Mouse (Mus musculus) limb, embryonic 10.5 days (tissue): ENCODE data around the gene Aif1l. TPM values are rescaled to one million over a fixed set of nuclear protein-coding genes. Genes with fewer than 3 reads are reported as not detected.
A peak's percentile ranks its signal among the peaks of the same experiment; 100 is the strongest.

Experiments
- DNase-seq: peaks from one replicate; pipeline ENCODE4 v3.0.0-alpha.2; 2017; ENCODE audit warnings: low spot score
- H3K27ac ChIP-seq: fragments of 300-500 bp; sonication (generic); 2 replicates; pipeline ENCODE4 v1.5.1; 2016; ENCODE audit warnings: mild to moderate bottlenecking
- H3K27me3 ChIP-seq: fragments of 300-500 bp; sonication (generic); 2 replicates; pipeline ENCODE4 v1.6.1; 2016; ENCODE audit warnings: low read depth, mild to moderate bottlenecking; ENCODE audit not compliant: poor library complexity, severe bottlenecking
- H3K36me3 ChIP-seq: fragments of 300-500 bp; sonication (generic); 2 replicates; pipeline ENCODE4 v1.6.1; 2016; ENCODE audit warnings: mild to moderate bottlenecking, moderate library complexity
- H3K4me1 ChIP-seq: fragments of 300-500 bp; sonication (generic); 2 replicates; pipeline ENCODE4 v1.6.1; 2016
- H3K4me3 ChIP-seq: fragments of 300-500 bp; sonication (generic); 2 replicates; pipeline ENCODE4 v1.5.1; 2016; ENCODE audit warnings: mild to moderate bottlenecking, moderate library complexity
- H3K9me3 ChIP-seq: fragments of 300-500 bp; sonication (generic); replicated peaks from 2 replicates; pipeline ENCODE4 v1.6.1; 2016; ENCODE audit warnings: mild to moderate bottlenecking
- WGBS: fragments of 180-500 bp; shearing (Covaris S2); methylation state at CpG from one replicate; pipeline ENCODE4 v1.1.7; 2016; 5-methylcytosine and 5-hydroxymethylcytosine counted together
- polyA plus RNA-seq: library from polyadenylated mRNA; unstranded; fragments of >200 nt; fragmentation: Nextera tagmentation; extraction: Ambion mirVana; gene quantifications from 2 replicates; pipeline ENCODE4 v1.2.1, GENCODE M21; 2016

The Aif1l gene
- polyA plus RNA-seq, 1 experiment from 2014 or later, result 107 TPM

DNA sequence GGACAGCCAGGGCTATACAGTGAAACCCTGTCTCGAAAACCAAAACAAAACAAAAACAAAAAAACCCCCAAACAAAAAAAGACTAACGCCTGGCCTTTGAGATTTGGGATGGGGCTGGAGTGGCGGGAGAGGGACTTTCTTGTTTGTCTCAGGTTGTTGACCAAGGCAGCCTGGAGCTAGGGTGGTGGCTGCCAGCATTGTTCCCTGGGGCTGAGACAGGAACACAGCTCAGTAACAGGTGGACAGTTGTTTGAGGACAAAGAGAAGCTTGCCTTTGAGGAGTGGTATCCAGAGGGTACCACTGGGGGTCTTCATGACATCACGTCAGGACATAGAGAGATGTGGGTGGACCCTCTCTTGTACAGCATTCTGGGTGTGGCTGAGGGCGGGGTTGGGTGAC is 5.7 kb downstream of the Aif1l start:
- no peak for DNase-seq
- Histone ChIP-seq H3K4me3 (no peak overlapping the region), H3K9me3 (no peaks in the 10 kb centered on the region), H3K36me3 (peaks cover 83% of the 10 kb centered on the region), H3K27me3 (no peaks in the 10 kb centered on the region), H3K4me1 (peaks cover 28% of the 10 kb centered on the region), H3K27ac (no peak overlapping the region)
- 85% methylated on average over 5 of the region's 5 CpGs for WGBS

DNA sequence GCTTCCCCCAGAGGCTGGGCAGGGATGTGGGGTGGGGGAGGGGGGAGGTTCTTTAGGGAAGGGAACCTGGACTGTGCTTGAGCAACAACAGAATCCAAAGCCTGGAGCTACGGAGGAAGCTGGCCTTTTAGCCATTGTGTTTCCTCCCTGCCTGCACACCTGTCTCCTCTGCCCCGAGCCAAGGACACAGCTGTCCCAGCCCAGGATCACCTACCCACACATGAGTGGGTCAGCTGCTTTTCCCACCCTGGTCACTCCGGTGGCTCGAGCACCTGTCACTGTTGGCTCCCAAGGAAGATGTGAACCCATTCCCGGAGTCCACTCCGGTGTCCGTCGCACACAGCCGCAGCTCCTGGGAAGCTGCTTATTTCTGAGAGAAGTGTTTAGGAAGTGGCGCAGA is 7.3 kb downstream of the Aif1l start:
- H3K4me1 ChIP-seq, result peaks cover 13% of the 10 kb centered on the region
- H3K27me3 ChIP-seq, result no peaks in the 10 kb centered on the region
- H3K4me3 ChIP-seq, result no peak overlapping the region
- WGBS, result 93% methylated on average over 10 of the region's 10 CpGs
- no peak overlapping the region for H3K27ac ChIP-seq
- H3K9me3 ChIP-seq, result no peaks in the 10 kb centered on the region
- peaks cover 89% of the 10 kb centered on the region for H3K36me3 ChIP-seq
- DNase-seq, result no peak

GRCm38 (mm10) chr2:31960986-31961385 is 11.0 kb downstream of the Aif1l start:
- Histone ChIP-seq H3K36me3 (peaks cover 93% of the 10 kb centered on the region), H3K9me3 (no peaks in the 10 kb centered on the region), H3K4me3 (no peak overlapping the region), H3K4me1 (no peaks in the 10 kb centered on the region; the same call in 1 of the 2 replicates), H3K27ac (no peak overlapping the region), H3K27me3 (no peaks in the 10 kb centered on the region)
- DNase-seq, result no peak
- WGBS, result 95% methylated on average over 8 of the region's 8 CpGs

GRCm38 (mm10) chr2:31961791-31962222 is 11.9 kb downstream of the Aif1l start:
- no peaks in the 10 kb centered on the region for H3K27me3 ChIP-seq
- DNase-seq, result no peak
- no peaks in the 10 kb centered on the region for H3K9me3 ChIP-seq
- H3K4me3 ChIP-seq, result no peak overlapping the region
- peaks cover 97% of the 10 kb centered on the region for H3K36me3 ChIP-seq
- no peak overlapping the region for H3K27ac ChIP-seq
- no peaks in the 10 kb centered on the region; the same call in 1 of the 2 replicates for H3K4me1 ChIP-seq
- 77% methylated on average over 4 of the region's 4 CpGs for WGBS

DNA sequence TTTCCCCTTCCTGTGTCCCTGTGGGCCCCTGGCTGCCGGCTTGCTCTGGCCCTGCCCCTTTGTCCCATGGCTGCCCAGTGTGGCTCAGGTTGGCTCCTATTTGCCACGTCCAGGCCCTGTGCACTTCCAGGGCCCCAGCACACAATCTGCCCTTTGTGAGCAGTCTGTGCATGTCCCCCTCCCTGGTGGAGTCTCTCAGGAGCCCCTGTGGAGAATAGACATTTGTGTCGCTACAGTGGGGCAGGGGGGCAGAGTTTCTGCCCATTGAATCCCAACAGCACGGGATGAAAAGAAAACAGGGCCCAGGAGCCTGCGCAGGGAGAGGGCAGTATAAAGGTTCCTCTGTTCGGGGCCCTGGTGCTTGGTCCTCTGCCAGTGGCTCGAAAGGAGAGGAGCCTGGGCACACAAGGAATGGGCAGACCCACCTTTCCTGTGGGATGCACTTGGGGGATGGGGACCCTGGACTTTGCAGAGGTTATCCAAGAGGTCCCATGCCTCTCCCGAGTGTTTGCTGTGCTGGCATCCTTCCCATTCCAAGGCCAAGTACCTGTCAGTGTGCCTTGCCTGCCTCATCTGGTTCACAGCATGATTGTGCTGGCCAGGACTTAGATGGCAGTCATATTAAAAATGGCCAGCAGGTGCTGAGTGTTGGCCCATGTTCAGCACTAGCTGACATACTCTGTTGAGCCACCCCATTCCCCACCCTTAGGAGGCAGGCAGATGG is 12.7 kb downstream of the Aif1l start:
- no peak for DNase-seq
- Histone ChIP-seq H3K36me3 (peaks cover 97% of the 10 kb centered on the region), H3K4me3 (no peak overlapping the region), H3K4me1 (no peaks in the 10 kb centered on the region; the same call in 1 of the 2 replicates), H3K27ac (no peak overlapping the region), H3K27me3 (no peaks in the 10 kb centered on the region), H3K9me3 (no peaks in the 10 kb centered on the region)
- 86% methylated on average over 8 of the region's 8 CpGs for WGBS

- H3K27me3 ChIP-seq, result no peaks in the 10 kb centered on the region
- no peak overlapping the region for H3K4me3 ChIP-seq
- H3K36me3 ChIP-seq, result peaks cover 97% of the 10 kb centered on the region
- H3K4me1 ChIP-seq, result no peaks in the 10 kb centered on the region; the same call in 1 of the 2 replicates
- no peaks in the 10 kb centered on the region for H3K9me3 ChIP-seq
- no peak for DNase-seq
- WGBS, result 87% methylated on average over 7 of the region's 7 CpGs
- no peak overlapping the region for H3K27ac ChIP-seq
Observed at GRCm38 (mm10) chr2:31963491-31963890, 13.6 kb downstream of the Aif1l start.

GRCm38 (mm10) chr2:31964191-31964590 is 14.3 kb downstream of the Aif1l start:
- Histone ChIP-seq H3K27me3 (no peaks in the 10 kb centered on the region), H3K36me3 (peaks cover 98% of the 10 kb centered on the region), H3K9me3 (no peaks in the 10 kb centered on the region), H3K4me1 (no peaks in the 10 kb centered on the region; the same call in 1 of the 2 replicates), H3K4me3 (no peak overlapping the region), H3K27ac (no peak overlapping the region)
- no peak for DNase-seq
- WGBS, result 92% methylated on average over 3 of the region's 3 CpGs

- no peak overlapping the region for H3K27ac ChIP-seq
- DNase-seq, result peak; percentile 52
- H3K4me1 ChIP-seq, result no peaks in the 10 kb centered on the region; the same call in 1 of the 2 replicates
- no peaks in the 10 kb centered on the region for H3K27me3 ChIP-seq
- peaks cover 98% of the 10 kb centered on the region for H3K36me3 ChIP-seq
- H3K9me3 ChIP-seq, result no peaks in the 10 kb centered on the region
- H3K4me3 ChIP-seq, result no peak overlapping the region
Observed at GRCm38 (mm10) chr2:31965110-31965509, 15.2 kb downstream of the Aif1l start.

- H3K4me1 ChIP-seq, result no peaks in the 10 kb centered on the region; the same call in 1 of the 2 replicates
- no peak overlapping the region for H3K4me3 ChIP-seq
- H3K9me3 ChIP-seq, result no peaks in the 10 kb centered on the region
- DNase-seq, result no peak
- H3K36me3 ChIP-seq, result peaks cover 98% of the 10 kb centered on the region
- no peaks in the 10 kb centered on the region for H3K27me3 ChIP-seq
- 84% methylated on average over 8 of the region's 8 CpGs for WGBS
- H3K27ac ChIP-seq, result no peak overlapping the region
Observed at GRCm38 (mm10) chr2:31966801-31967200, 16.9 kb downstream of the Aif1l start.

DNA sequence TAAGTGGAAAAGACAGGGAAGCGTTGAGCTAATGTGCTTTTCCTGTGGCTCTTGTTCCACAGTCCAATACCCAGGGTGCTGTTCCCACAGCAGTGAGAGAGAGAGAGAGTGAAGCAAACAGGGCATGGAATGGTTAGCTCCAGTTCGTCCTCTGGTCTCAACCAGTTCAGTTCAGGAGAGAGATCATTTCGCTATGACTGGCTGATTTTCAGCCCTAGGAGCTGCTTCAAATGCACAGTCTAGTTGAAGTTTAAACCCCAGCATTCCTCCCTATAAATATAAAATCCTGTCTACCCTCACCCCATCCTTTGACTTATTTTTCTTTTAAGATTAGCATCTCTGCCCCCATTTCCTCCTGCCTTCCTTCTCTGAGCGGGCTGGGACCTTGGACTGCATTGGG is 22.6 kb downstream of the Aif1l start:
- WGBS, result 88% methylated on average over 4 of the region's 4 CpGs
- peaks cover 15% of the 10 kb centered on the region for H3K4me1 ChIP-seq
- no peak for DNase-seq
- no peaks in the 10 kb centered on the region for H3K27me3 ChIP-seq
- H3K9me3 ChIP-seq, result no peaks in the 10 kb centered on the region
- peaks cover 71% of the 10 kb centered on the region for H3K36me3 ChIP-seq
- H3K27ac ChIP-seq, result no peak overlapping the region
- H3K4me3 ChIP-seq, result no peak overlapping the region

DNA sequence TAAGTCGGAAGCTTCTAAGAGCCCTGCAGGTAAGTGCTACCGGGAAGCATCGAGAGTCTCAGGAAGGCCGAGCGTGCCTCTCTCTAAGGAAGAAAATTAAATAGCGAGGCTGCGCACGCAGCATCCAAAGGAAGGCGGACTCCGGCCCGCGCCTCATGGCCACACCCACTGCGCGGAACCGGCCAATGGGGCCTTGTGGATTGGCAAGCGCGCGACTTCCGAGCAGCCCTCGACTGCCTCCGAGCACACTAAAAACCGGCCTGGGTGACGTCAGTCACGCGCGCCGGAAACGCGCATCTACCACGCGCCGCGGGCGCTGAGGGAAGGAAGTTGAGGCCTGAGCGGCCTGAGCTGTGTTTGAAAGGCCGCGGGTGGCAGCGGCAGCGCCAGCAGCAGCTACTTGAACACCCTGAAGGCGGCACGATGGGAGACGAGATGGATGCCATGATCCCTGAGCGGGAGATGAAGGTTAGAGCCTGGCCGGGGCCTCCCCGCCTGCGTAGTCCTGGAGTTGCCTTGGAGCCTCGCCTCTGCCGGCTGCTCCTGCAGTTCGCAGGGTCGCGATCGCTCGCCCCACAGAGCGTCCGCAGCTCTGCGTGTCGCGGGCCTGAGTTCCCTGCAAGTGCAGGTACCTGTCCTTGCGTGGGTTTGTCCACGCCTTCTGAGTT is 24.3 kb downstream of the Aif1l start, which contains the start of gene Nup214:
Nup214 (plus strand) TSS at position 296 of the 668 bp plus-strand sequence.
- Histone ChIP-seq H3K4me1 (peaks cover 15% of the 10 kb centered on the region), H3K27ac (peak within 1 kb of the TSS; percentile 81), H3K36me3 (peaks cover 71% of the 10 kb centered on the region), H3K9me3 (no peaks in the 10 kb centered on the region), H3K4me3 (peak within 1 kb of the TSS; percentile 71), H3K27me3 (no peaks in the 10 kb centered on the region)
- peak; percentile 100 for DNase-seq
- WGBS, result under 1% methylated on average over 60 of the region's 60 CpGs

- 10% methylated on average over 13 of the region's 13 CpGs for WGBS
- H3K4me1 ChIP-seq, result peaks cover 15% of the 10 kb centered on the region
- no peaks in the 10 kb centered on the region for H3K9me3 ChIP-seq
- H3K27me3 ChIP-seq, result no peaks in the 10 kb centered on the region
- DNase-seq, result no peak
- peak overlapping the region; percentile 71 for H3K4me3 ChIP-seq
- peaks cover 71% of the 10 kb centered on the region for H3K36me3 ChIP-seq
- H3K27ac ChIP-seq, result peak overlapping the region; percentile 81
Observed at GRCm38 (mm10) chr2:31974809-31975371, 25.0 kb downstream of the Aif1l start.

DNA sequence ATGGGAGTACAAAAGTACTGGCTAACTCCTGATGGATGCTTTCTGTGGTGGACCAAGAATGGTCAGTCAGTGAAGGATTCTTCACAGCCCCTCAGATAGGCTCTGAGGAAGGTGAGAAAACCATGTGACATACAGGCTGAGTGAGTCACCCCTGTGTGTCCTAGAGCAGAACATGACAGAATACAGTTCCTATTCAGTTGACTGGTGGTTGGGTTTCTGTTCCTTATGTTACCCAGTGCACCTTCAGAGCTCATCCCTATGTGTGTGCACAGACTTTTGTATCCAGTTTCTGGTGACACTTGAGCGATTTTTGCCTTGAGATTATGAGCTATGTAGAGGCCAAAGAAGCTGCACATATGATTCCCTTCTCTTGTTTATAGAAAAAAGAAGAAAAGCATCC is 37.8 kb downstream of the Aif1l start:
- Histone ChIP-seq H3K36me3 (peaks cover 100% of the 10 kb centered on the region), H3K4me3 (no peak overlapping the region)
- 93% methylated on average over 1 of the region's 1 CpGs for WGBS

More for the DNA sequence above, 37.8 kb downstream of the Aif1l start:
- H3K9me3 ChIP-seq, result no peaks in the 10 kb centered on the region
- H3K4me1 ChIP-seq, result no peaks in the 10 kb centered on the region
- no peak for DNase-seq
- no peaks in the 10 kb centered on the region for H3K27me3 ChIP-seq
- no peak overlapping the region for H3K27ac ChIP-seq
